Mouse (Mus musculus): ENCODE measurements around the gene Gabrr3.

Gene Gabrr3

DNA sequence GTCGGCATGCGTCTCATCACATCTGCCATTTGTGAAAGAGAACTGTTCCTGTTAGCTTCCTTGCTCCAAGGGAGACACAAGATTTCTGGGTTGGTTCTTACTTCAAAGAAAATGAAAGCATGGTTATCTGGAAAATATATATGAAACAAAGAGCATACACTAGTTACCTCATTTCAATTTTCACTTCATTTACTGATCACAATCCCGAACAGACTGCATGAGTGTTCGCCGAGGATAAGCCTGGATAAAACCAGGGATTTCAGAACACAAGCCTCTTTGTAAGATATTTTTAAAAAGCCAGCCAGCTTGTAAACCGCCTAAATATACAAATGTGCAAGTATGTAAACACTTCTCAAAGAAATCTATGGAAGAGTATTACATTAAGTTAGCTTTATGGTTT, 56.8 kb downstream of the Gabrr3 start:
- no peak for ATAC-seq (ENCODE audit: insufficient number of reproducible peaks, low FRiP score, low TSS enrichment)

DNA sequence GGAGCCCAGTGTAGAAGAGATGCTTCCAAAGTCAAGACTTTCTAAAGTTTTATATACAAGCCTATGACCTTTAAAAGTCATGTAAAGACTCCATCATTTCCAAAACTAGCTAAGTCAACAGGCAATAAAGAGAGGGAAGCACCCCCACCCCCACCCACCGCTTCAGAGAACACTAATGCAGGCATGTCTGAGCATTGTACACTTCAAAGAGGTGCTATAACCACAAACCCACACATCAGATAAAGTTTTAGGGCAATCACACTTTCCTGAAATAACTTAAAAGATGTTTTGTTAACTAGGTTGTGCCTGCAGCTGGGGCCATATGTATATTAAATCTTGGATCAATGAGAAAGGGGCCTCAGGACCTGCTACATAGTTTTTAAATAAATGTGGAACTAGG, 62.7 kb downstream of the Gabrr3 start:
- ATAC-seq (ENCODE audit: insufficient number of reproducible peaks, low FRiP score, low TSS enrichment): no peak

GRCm38 (mm10) chr16:59471637-59472278, 64.6 kb downstream of the Gabrr3 start, which contains the start of gene Riox2:
TSS of gene Riox2 (plus strand) at chr16:59471775.
- peak; percentile 84 for ATAC-seq (ENCODE audit: insufficient number of reproducible peaks, low FRiP score, low TSS enrichment)

DNA sequence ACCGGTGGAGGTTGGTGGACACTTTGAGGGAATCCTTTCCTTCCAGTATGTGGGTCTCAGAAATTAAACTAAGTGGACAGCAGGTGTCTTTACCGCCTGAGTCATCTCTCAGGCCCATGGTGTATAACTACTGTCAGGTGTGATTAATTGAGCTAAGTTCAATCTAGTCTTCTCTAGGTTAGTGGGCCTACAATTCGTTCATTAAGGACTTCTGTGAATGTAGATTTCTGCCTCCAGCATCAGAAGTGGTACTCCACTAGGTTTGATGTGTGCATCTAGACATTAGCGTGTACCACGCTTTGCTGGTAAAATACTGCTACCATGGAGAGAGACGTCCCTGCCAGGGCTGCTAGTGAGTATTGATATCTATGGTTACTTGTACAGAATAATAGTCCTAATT, 65.4 kb downstream of the Gabrr3 start:
- no peak for ATAC-seq (ENCODE audit: insufficient number of reproducible peaks, low FRiP score, low TSS enrichment)

- no peak for ATAC-seq (ENCODE audit: insufficient number of reproducible peaks, low FRiP score, low TSS enrichment)
Measured at GRCm38 (mm10) chr16:59474788-59475187, 67.7 kb downstream of the Gabrr3 start.

GRCm38 (mm10) chr16:59477955-59478354, 70.8 kb downstream of the Gabrr3 start:
- no peak for ATAC-seq (ENCODE audit: insufficient number of reproducible peaks, low FRiP score, low TSS enrichment)

DNA sequence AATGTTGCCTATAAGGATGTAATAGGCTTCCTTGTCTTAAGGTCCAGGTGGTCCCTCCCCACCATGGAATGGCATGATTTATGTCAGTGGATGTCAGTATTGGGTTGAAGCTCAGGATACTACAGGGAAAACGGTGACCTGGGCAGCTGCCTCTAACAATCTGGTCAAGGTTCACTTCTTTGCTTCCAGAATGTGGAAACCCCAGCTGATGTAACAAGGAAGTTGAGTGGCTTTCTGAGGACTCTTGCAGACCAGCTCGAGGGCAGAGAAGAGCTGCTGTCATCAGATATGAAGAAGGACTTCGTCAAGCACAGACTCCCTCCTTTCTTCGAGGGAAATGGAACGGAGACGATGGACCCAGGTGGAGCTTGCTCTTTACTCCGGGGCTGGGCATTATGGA, 80.1 kb downstream of the Gabrr3 start:
- ATAC-seq (ENCODE audit: insufficient number of reproducible peaks, low FRiP score, low TSS enrichment): no peak

DNA sequence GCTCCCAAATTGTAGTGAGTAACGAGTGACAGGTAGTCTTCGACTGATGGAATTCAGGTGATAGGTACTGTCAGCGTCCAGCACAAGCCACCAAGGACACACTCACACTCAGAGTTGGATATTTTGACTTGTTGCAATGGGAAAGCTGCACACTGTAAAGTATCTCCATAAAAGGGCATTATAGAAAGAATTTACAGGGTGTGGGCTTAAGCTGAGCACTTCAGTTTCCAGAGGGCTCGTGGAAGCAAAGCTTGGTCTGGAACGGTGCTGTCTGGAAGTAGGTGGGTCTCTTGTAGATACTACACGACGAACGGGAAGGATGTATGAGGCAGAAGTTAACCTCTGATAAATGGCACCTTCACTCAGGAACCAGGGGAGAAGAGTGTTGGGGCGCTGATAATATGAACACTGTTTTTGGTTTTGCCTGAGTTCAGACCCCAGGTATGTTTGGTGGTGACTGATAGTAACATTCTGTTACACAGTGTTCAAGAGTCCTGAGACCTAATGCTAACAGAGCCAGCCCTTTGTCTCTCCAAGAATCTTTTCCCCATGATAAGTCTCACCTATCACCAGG, 80.9 kb downstream of the Gabrr3 start:
- ATAC-seq (ENCODE audit: insufficient number of reproducible peaks, low FRiP score, low TSS enrichment): no peak

DNA sequence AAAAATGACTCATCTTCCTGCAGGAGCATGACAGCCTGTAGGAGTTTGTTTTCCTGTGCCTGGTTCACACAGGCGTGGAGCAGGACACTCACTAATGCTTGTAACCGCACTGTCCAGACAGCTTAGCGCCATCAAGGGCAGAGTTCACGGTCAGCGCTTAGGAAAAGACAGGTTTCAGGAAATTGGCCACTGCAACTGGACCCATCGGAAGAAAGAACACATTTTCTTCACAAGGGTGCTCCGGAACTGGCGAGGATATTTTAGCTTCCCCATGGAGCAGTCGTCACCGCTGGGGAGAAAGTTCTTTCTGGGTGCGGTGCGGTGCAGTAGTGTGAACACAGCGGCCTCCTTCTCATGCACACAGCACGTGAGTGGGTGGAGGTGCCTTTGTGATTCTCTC, 86.1 kb downstream of the Gabrr3 start:
- ATAC-seq (ENCODE audit: insufficient number of reproducible peaks, low FRiP score, low TSS enrichment): no peak

GRCm38 (mm10) chr16:59497947-59498346, 90.8 kb downstream of the Gabrr3 start:
- ATAC-seq (ENCODE audit: insufficient number of reproducible peaks, low FRiP score, low TSS enrichment): no peak

GRCm38 (mm10) chr16:59499180-59499579, 92.0 kb downstream of the Gabrr3 start:
- no peak for ATAC-seq (ENCODE audit: insufficient number of reproducible peaks, low FRiP score, low TSS enrichment)

GRCm38 (mm10) chr16:59509830-59510229, 102.7 kb downstream of the Gabrr3 start:
- ATAC-seq (ENCODE audit: insufficient number of reproducible peaks, low FRiP score, low TSS enrichment): no peak
